Mouse (Mus musculus) hindbrain, embryonic 11.5 days (tissue): Measurements from ENCODE around the gene Zdhhc14. TPM values are rescaled to one million over a fixed set of nuclear protein-coding genes. Genes with fewer than 3 reads are reported as not detected.
A peak's percentile ranks its signal among the peaks of the same experiment; 100 is the strongest.

Experiments
- ATAC-seq: fragments of 200-750 bp; cut with Nextera tagmentation; 2 replicates; pipeline ENCODE4 v1.8.0; 2017; ENCODE audit warnings: mild to moderate bottlenecking, moderate TSS enrichment, moderate library complexity; ENCODE audit not compliant: low FRiP score
- DNase-seq: peaks from one replicate; pipeline ENCODE4 v3.0.0-alpha.2; 2015; ENCODE audit warnings: low spot score
- H3K27ac ChIP-seq: fragments of 300-500 bp; sonication (generic); 2 replicates; pipeline ENCODE4 v1.5.1; 2014; ENCODE audit warnings: mild to moderate bottlenecking, low read depth, low read length
- H3K27me3 ChIP-seq: fragments of 300-500 bp; sonication (generic); 2 replicates; pipeline ENCODE4 v1.6.1; 2014; ENCODE audit warnings: mild to moderate bottlenecking, low read length, moderate library complexity, mixed read lengths; ENCODE audit not compliant: control insufficient read depth, insufficient read depth
- H3K36me3 ChIP-seq: fragments of 300-500 bp; sonication (generic); 2 replicates; pipeline ENCODE4 v1.6.1; 2014; ENCODE audit warnings: mild to moderate bottlenecking, low read length, moderate library complexity, mixed read lengths; ENCODE audit not compliant: control insufficient read depth, insufficient read depth
- H3K4me1 ChIP-seq: fragments of 300-500 bp; sonication (generic); replicated peaks from 2 replicates; pipeline ENCODE4 v1.6.1; 2014; ENCODE audit warnings: low read length, mixed read lengths; ENCODE audit not compliant: control insufficient read depth, insufficient read depth
- H3K4me2 ChIP-seq: fragments of 300-500 bp; sonication (generic); replicated peaks from 2 replicates; pipeline ENCODE4 v1.6.1; 2014; ENCODE audit warnings: mild to moderate bottlenecking, low read depth, low read length
- H3K4me3 ChIP-seq: fragments of 300-500 bp; sonication (generic); 2 replicates; pipeline ENCODE4 v1.5.1; 2014; ENCODE audit warnings: low read depth, low read length
- H3K9ac ChIP-seq: fragments of 300-500 bp; sonication (generic); 2 replicates; pipeline ENCODE4 v1.6.1; 2014; ENCODE audit warnings: low read depth, low read length
- H3K9me3 ChIP-seq: fragments of 300-500 bp; sonication (generic); 2 replicates; pipeline ENCODE4 v1.6.1; 2016; ENCODE audit warnings: low read length; ENCODE audit not compliant: control insufficient read depth
- WGBS: fragments of 180-500 bp; shearing (Covaris S2); extraction: QIAGEN DNeasy Blood & Tissue Kit; methylation state at CpG from one replicate; pipeline ENCODE4 v1.1.7; 2014; 5-methylcytosine and 5-hydroxymethylcytosine counted together
- polyA plus RNA-seq: library from polyadenylated mRNA; unstranded; fragments of >200 nt; fragmentation: Nextera tagmentation; extraction: Ambion mirVana; gene quantifications from 2 replicates; pipeline ENCODE4 v1.2.1, GENCODE M21; 2014

Zdhhc14 gene
- polyA plus RNA-seq, 1 experiment from 2014 or later: 2.6 TPM

- Histone ChIP-seq H3K27me3 (no peaks in the 10 kb centered on the region), H3K27ac (no peak overlapping the region), H3K9ac (no peak overlapping the region), H3K9me3 (no peaks in the 10 kb centered on the region), H3K4me2 (no peak overlapping the region), H3K4me3 (no peak overlapping the region), H3K36me3 (no peaks in the 10 kb centered on the region), H3K4me1 (no peaks in the 10 kb centered on the region)
- DNase-seq (no peak), ATAC-seq (no peak)
- WGBS: 82% methylated on average over 9 of the region's 9 CpGs
Measured at GRCm38 (mm10) chr17:5510564-5510963, 18.2 kb downstream of the Zdhhc14 start.

GRCm38 (mm10) chr17:5511724-5512123 lies 19.4 kb downstream of the Zdhhc14 start:
- WGBS: 84% methylated on average over 6 of the region's 6 CpGs
- no peaks in the 10 kb centered on the region for H3K36me3 ChIP-seq
- ATAC-seq (no peak), DNase-seq (no peak)
- H3K4me2 ChIP-seq: no peak overlapping the region
- H3K4me1 ChIP-seq: no peaks in the 10 kb centered on the region
- no peak overlapping the region for H3K4me3 ChIP-seq
- no peaks in the 10 kb centered on the region for H3K9me3 ChIP-seq
- H3K27me3 ChIP-seq: no peaks in the 10 kb centered on the region
- H3K27ac ChIP-seq: no peak overlapping the region
- H3K9ac ChIP-seq: no peak overlapping the region

GRCm38 (mm10) chr17:5519466-5519865 lies 27.1 kb downstream of the Zdhhc14 start:
- 89% methylated on average over 10 of the region's 10 CpGs for WGBS
- H3K27me3 ChIP-seq: no peaks in the 10 kb centered on the region
- H3K9ac ChIP-seq: no peak overlapping the region
- no peaks in the 10 kb centered on the region for H3K4me1 ChIP-seq
- no peaks in the 10 kb centered on the region for H3K9me3 ChIP-seq
- H3K4me3 ChIP-seq: no peak overlapping the region
- DNase-seq (no peak), ATAC-seq (no peak)
- H3K36me3 ChIP-seq: no peaks in the 10 kb centered on the region
- H3K4me2 ChIP-seq: no peak overlapping the region
- H3K27ac ChIP-seq: no peak overlapping the region

- Histone ChIP-seq H3K27me3 (no peaks in the 10 kb centered on the region), H3K9ac (no peak overlapping the region), H3K27ac (no peak overlapping the region), H3K4me2 (no peak overlapping the region), H3K4me1 (no peaks in the 10 kb centered on the region), H3K9me3 (no peaks in the 10 kb centered on the region), H3K36me3 (no peaks in the 10 kb centered on the region), H3K4me3 (no peak overlapping the region)
- DNase-seq: no peak
- no peak for ATAC-seq
- WGBS: 88% methylated on average over 13 of the region's 13 CpGs
Measured at GRCm38 (mm10) chr17:5519910-5520592, 27.7 kb downstream of the Zdhhc14 start.

- H3K36me3 ChIP-seq: no peaks in the 10 kb centered on the region
- no peak for DNase-seq
- H3K4me3 ChIP-seq: no peak overlapping the region
- no peaks in the 10 kb centered on the region for H3K9me3 ChIP-seq
- H3K27me3 ChIP-seq: no peaks in the 10 kb centered on the region
- no peak overlapping the region for H3K4me2 ChIP-seq
- no peak overlapping the region for H3K27ac ChIP-seq
- 85% methylated on average over 1 of the region's 1 CpGs for WGBS
- no peak overlapping the region for H3K9ac ChIP-seq
- no peak for ATAC-seq
- H3K4me1 ChIP-seq: no peaks in the 10 kb centered on the region
Measured at GRCm38 (mm10) chr17:5521532-5521931, 29.2 kb downstream of the Zdhhc14 start.

GRCm38 (mm10) chr17:5529552-5529951 lies 37.2 kb downstream of the Zdhhc14 start:
- 90% methylated on average over 6 of the region's 6 CpGs for WGBS
- H3K9ac ChIP-seq: no peak overlapping the region

GRCm38 (mm10) chr17:5532816-5533215 lies 40.5 kb downstream of the Zdhhc14 start:
- Histone ChIP-seq H3K27ac (no peak overlapping the region), H3K27me3 (no peaks in the 10 kb centered on the region), H3K36me3 (no peaks in the 10 kb centered on the region), H3K4me3 (no peak overlapping the region), H3K9ac (no peak overlapping the region), H3K9me3 (no peaks in the 10 kb centered on the region), H3K4me1 (no peaks in the 10 kb centered on the region), H3K4me2 (no peak overlapping the region)
- DNase-seq: no peak
- ATAC-seq: no peak
- 56% methylated on average over 5 of the region's 5 CpGs for WGBS

More at GRCm38 (mm10) chr17:5529552-5529951, 37.2 kb downstream of the Zdhhc14 start:
- Histone ChIP-seq H3K4me1 (no peaks in the 10 kb centered on the region), H3K27ac (no peak overlapping the region), H3K9me3 (no peaks in the 10 kb centered on the region), H3K4me3 (no peak overlapping the region), H3K4me2 (no peak overlapping the region), H3K36me3 (no peaks in the 10 kb centered on the region), H3K27me3 (no peaks in the 10 kb centered on the region)
- DNase-seq (no peak), ATAC-seq (no peak)

- no peak overlapping the region for H3K27ac ChIP-seq
- H3K9ac ChIP-seq: no peak overlapping the region
- H3K4me1 ChIP-seq: no peaks in the 10 kb centered on the region
- ATAC-seq (no peak), DNase-seq (peak; percentile 18)
- no peak overlapping the region for H3K4me2 ChIP-seq
- H3K9me3 ChIP-seq: no peaks in the 10 kb centered on the region
- H3K27me3 ChIP-seq: no peaks in the 10 kb centered on the region
- H3K36me3 ChIP-seq: no peaks in the 10 kb centered on the region
- H3K4me3 ChIP-seq: no peak overlapping the region
- 0% methylated on average over 1 of the region's 4 CpGs for WGBS
Measured at GRCm38 (mm10) chr17:5535357-5535756, 43.0 kb downstream of the Zdhhc14 start.

GRCm38 (mm10) chr17:5536259-5537094 lies 44.1 kb downstream of the Zdhhc14 start:
- no peak for ATAC-seq
- Histone ChIP-seq H3K9ac (no peak overlapping the region), H3K4me3 (no peak overlapping the region), H3K9me3 (no peaks in the 10 kb centered on the region), H3K4me1 (no peaks in the 10 kb centered on the region), H3K27me3 (no peaks in the 10 kb centered on the region), H3K27ac (no peak overlapping the region), H3K36me3 (no peaks in the 10 kb centered on the region), H3K4me2 (no peak overlapping the region)
- DNase-seq: peak; percentile 2
- WGBS: 71% methylated on average over 10 of the region's 12 CpGs
